Mouse (Mus musculus) hindbrain, embryonic 11.5 days (tissue): ENCODE results near the gene Galnt15. TPM values are rescaled to one million over a fixed set of nuclear protein-coding genes. Genes with fewer than 3 reads are reported as not detected.

Experiments used
- ATAC-seq: fragments of 200-750 bp; cut with Nextera tagmentation; 2 replicates; pipeline ENCODE4 v1.8.0; 2017; ENCODE audit warnings: mild to moderate bottlenecking, moderate TSS enrichment, moderate library complexity; ENCODE audit not compliant: low FRiP score
- DNase-seq: peaks from one replicate; pipeline ENCODE4 v3.0.0-alpha.2; 2015; ENCODE audit warnings: low spot score
- H3K27ac ChIP-seq: fragments of 300-500 bp; sonication (generic); 2 replicates; pipeline ENCODE4 v1.5.1; 2014; ENCODE audit warnings: mild to moderate bottlenecking, low read depth, low read length
- H3K27me3 ChIP-seq: fragments of 300-500 bp; sonication (generic); 2 replicates; pipeline ENCODE4 v1.6.1; 2014; ENCODE audit warnings: mild to moderate bottlenecking, low read length, moderate library complexity, mixed read lengths; ENCODE audit not compliant: control insufficient read depth, insufficient read depth
- H3K36me3 ChIP-seq: fragments of 300-500 bp; sonication (generic); 2 replicates; pipeline ENCODE4 v1.6.1; 2014; ENCODE audit warnings: mild to moderate bottlenecking, low read length, moderate library complexity, mixed read lengths; ENCODE audit not compliant: control insufficient read depth, insufficient read depth
- H3K4me1 ChIP-seq: fragments of 300-500 bp; sonication (generic); replicated peaks from 2 replicates; pipeline ENCODE4 v1.6.1; 2014; ENCODE audit warnings: low read length, mixed read lengths; ENCODE audit not compliant: control insufficient read depth, insufficient read depth
- H3K4me2 ChIP-seq: fragments of 300-500 bp; sonication (generic); replicated peaks from 2 replicates; pipeline ENCODE4 v1.6.1; 2014; ENCODE audit warnings: mild to moderate bottlenecking, low read depth, low read length
- H3K4me3 ChIP-seq: fragments of 300-500 bp; sonication (generic); 2 replicates; pipeline ENCODE4 v1.5.1; 2014; ENCODE audit warnings: low read depth, low read length
- H3K9ac ChIP-seq: fragments of 300-500 bp; sonication (generic); 2 replicates; pipeline ENCODE4 v1.6.1; 2014; ENCODE audit warnings: low read depth, low read length
- H3K9me3 ChIP-seq: fragments of 300-500 bp; sonication (generic); 2 replicates; pipeline ENCODE4 v1.6.1; 2016; ENCODE audit warnings: low read length; ENCODE audit not compliant: control insufficient read depth
- WGBS: fragments of 180-500 bp; shearing (Covaris S2); extraction: QIAGEN DNeasy Blood & Tissue Kit; methylation state at CpG from one replicate; pipeline ENCODE4 v1.1.7; 2014; 5-methylcytosine and 5-hydroxymethylcytosine counted together
- polyA plus RNA-seq: library from polyadenylated mRNA; unstranded; fragments of >200 nt; fragmentation: Nextera tagmentation; extraction: Ambion mirVana; gene quantifications from 2 replicates; pipeline ENCODE4 v1.2.1, GENCODE M21; 2014

Gene Galnt15
- polyA plus RNA-seq, 1 experiment from 2014 or later, result 0.23 TPM

- DNase-seq, result no peak
- H3K4me2 ChIP-seq, result no peak overlapping the region
- H3K27ac ChIP-seq, result no peak overlapping the region
- ATAC-seq, result no peak
- no peaks in the 10 kb centered on the region for H3K4me1 ChIP-seq
- H3K9me3 ChIP-seq, result no peaks in the 10 kb centered on the region
- no peak overlapping the region for H3K4me3 ChIP-seq
- WGBS, result 59% methylated on average over 7 of the region's 7 CpGs
- no peaks in the 10 kb centered on the region for H3K27me3 ChIP-seq
- no peak overlapping the region for H3K9ac ChIP-seq
- H3K36me3 ChIP-seq, result no peaks in the 10 kb centered on the region
These were observed 1.6 kb upstream of the Galnt15 start for GRCm38 (mm10) chr14:32027218-32027617.

- no peak for DNase-seq
- Histone ChIP-seq H3K4me2 (no peak overlapping the region), H3K4me3 (no peak overlapping the region), H3K27me3 (no peaks in the 10 kb centered on the region), H3K36me3 (no peaks in the 10 kb centered on the region), H3K4me1 (no peaks in the 10 kb centered on the region), H3K27ac (no peak overlapping the region), H3K9me3 (no peaks in the 10 kb centered on the region), H3K9ac (no peak overlapping the region)
- WGBS, result 78% methylated on average over 14 of the region's 14 CpGs
- ATAC-seq, result no peak
These were observed 713 bp downstream of the Galnt15 start for GRCm38 (mm10) chr14:32029411-32029992.

- 61% methylated on average over 5 of the region's 5 CpGs for WGBS
- Histone ChIP-seq H3K4me2 (no peak overlapping the region), H3K27me3 (no peaks in the 10 kb centered on the region), H3K27ac (no peak overlapping the region), H3K9me3 (no peaks in the 10 kb centered on the region), H3K36me3 (no peaks in the 10 kb centered on the region), H3K9ac (no peak overlapping the region), H3K4me1 (no peaks in the 10 kb centered on the region), H3K4me3 (no peak overlapping the region)
- ATAC-seq (no peak), DNase-seq (no peak)
These were observed 1.3 kb downstream of the Galnt15 start for GRCm38 (mm10) chr14:32030073-32030472.

- ATAC-seq (no peak), DNase-seq (peak; percentile 78)
- WGBS, result 8% methylated on average over 4 of the region's 4 CpGs
- no peak overlapping the region for H3K4me3 ChIP-seq
- H3K36me3 ChIP-seq, result no peaks in the 10 kb centered on the region
- H3K9me3 ChIP-seq, result no peaks in the 10 kb centered on the region
- no peak overlapping the region for H3K9ac ChIP-seq
- no peaks in the 10 kb centered on the region for H3K4me1 ChIP-seq
- no peak overlapping the region for H3K4me2 ChIP-seq
- no peak overlapping the region for H3K27ac ChIP-seq
- H3K27me3 ChIP-seq, result no peaks in the 10 kb centered on the region
These were observed 3.7 kb downstream of the Galnt15 start for GRCm38 (mm10) chr14:32032522-32032921.

GRCm38 (mm10) chr14:32036482-32036881 is 7.7 kb downstream of the Galnt15 start:
- 69% methylated on average over 5 of the region's 5 CpGs for WGBS
- H3K9ac ChIP-seq, result no peak overlapping the region
- H3K27me3 ChIP-seq, result no peaks in the 10 kb centered on the region
- no peak for ATAC-seq
- H3K4me1 ChIP-seq, result no peaks in the 10 kb centered on the region
- no peaks in the 10 kb centered on the region for H3K9me3 ChIP-seq
- H3K4me2 ChIP-seq, result no peak overlapping the region
- H3K27ac ChIP-seq, result no peak overlapping the region
- no peaks in the 10 kb centered on the region for H3K36me3 ChIP-seq
- no peak for DNase-seq
- no peak overlapping the region for H3K4me3 ChIP-seq

- ATAC-seq (no peak), DNase-seq (no peak)
- Histone ChIP-seq H3K4me1 (no peaks in the 10 kb centered on the region), H3K9ac (no peak overlapping the region), H3K4me3 (no peak overlapping the region), H3K9me3 (no peaks in the 10 kb centered on the region), H3K36me3 (no peaks in the 10 kb centered on the region), H3K4me2 (no peak overlapping the region), H3K27me3 (no peaks in the 10 kb centered on the region), H3K27ac (no peak overlapping the region)
- 81% methylated on average over 8 of the region's 8 CpGs for WGBS
These were observed 9.0 kb downstream of the Galnt15 start for GRCm38 (mm10) chr14:32037661-32038252.

- ATAC-seq, result no peak
- no peak for DNase-seq
- 71% methylated on average over 5 of the region's 5 CpGs for WGBS
- no peaks in the 10 kb centered on the region for H3K4me1 ChIP-seq
- H3K9ac ChIP-seq, result no peak overlapping the region
- H3K36me3 ChIP-seq, result no peaks in the 10 kb centered on the region
- no peak overlapping the region for H3K27ac ChIP-seq
- no peak overlapping the region for H3K4me3 ChIP-seq
- no peaks in the 10 kb centered on the region for H3K9me3 ChIP-seq
- H3K4me2 ChIP-seq, result no peak overlapping the region
- no peaks in the 10 kb centered on the region for H3K27me3 ChIP-seq
These were observed 13.3 kb downstream of the Galnt15 start for GRCm38 (mm10) chr14:32042108-32042507.

- no peak overlapping the region for H3K9ac ChIP-seq
- no peak overlapping the region for H3K27ac ChIP-seq
- no peak overlapping the region for H3K4me3 ChIP-seq
- H3K27me3 ChIP-seq, result no peaks in the 10 kb centered on the region
- DNase-seq (no peak), ATAC-seq (no peak)
- no peaks in the 10 kb centered on the region for H3K4me1 ChIP-seq
- 79% methylated on average over 8 of the region's 8 CpGs for whole genome bisulfite sequencing
- H3K9me3 ChIP-seq, result no peaks in the 10 kb centered on the region
- H3K36me3 ChIP-seq, result no peaks in the 10 kb centered on the region
- H3K4me2 ChIP-seq, result no peak overlapping the region
These were observed 17.6 kb downstream of the Galnt15 start for GRCm38 (mm10) chr14:32046357-32046756.

GRCm38 (mm10) chr14:32050171-32050570 is 21.4 kb downstream of the Galnt15 start:
- no peak for ATAC-seq
- Histone ChIP-seq H3K9ac (no peak overlapping the region), H3K4me3 (no peak overlapping the region), H3K4me1 (no peaks in the 10 kb centered on the region), H3K27ac (no peak overlapping the region), H3K9me3 (no peaks in the 10 kb centered on the region), H3K36me3 (no peaks in the 10 kb centered on the region), H3K4me2 (no peak overlapping the region), H3K27me3 (no peaks in the 10 kb centered on the region)
- no peak for DNase-seq
- 87% methylated on average over 6 of the region's 6 CpGs for WGBS
